Mouse (Mus musculus) spleen, adult 2 months (tissue): ENCODE data around the gene Eef1akmt1.

Experiments used
- CTCF ChIP-seq: fragments of 200-500 bp; IDR thresholded peaks from 2 replicates; pipeline ENCODE4 v1.5.1; 2011; ENCODE audit warnings: mild to moderate bottlenecking, inconsistent platforms; ENCODE audit not compliant: insufficient read depth, insufficient read length, insufficient replicate concordance; ENCODE audit errors: extremely low read depth
- POLR2A ChIP-seq: fragments of 200-500 bp; IDR thresholded peaks from 2 replicates; pipeline ENCODE4 v1.6.1; 2011; ENCODE audit warnings: low read depth, low read length, inconsistent platforms

- TF ChIP-seq POLR2A, result no peak
- no peak for TF ChIP-seq CTCF
Measured at GRCm38 (mm10) chr14:57552945-57553344, 18.5 kb downstream of the Eef1akmt1 start.
